ENCODE assay signal across 9 mouse cellular contexts in genomic region chr3:125937536-125938091, GRCm38 (mm10). TPM values are rescaled to one million over a fixed set of nuclear protein-coding genes. Genes with fewer than 3 reads are reported as not detected.
A peak's percentile ranks its signal among the peaks of the same experiment; 100 is the strongest.
DNase-seq lines count a peak whose midpoint lies in the region; ATAC-seq and TF ChIP-seq lines count a peak whose summit lies in the region.
"Had no signal": no experiment of that assay in that cellular context is flagged by ENCODE, and none has a peak within 500 bp of the region (broad histone marks: within the 10 kb centered on the region; RNA-seq: fewer than 3 reads in every experiment).

No protein-coding gene starts in this region.

- peaks cover 44% of the 10 kb centered on the region for H3K27me3 ChIP-seq in heart, embryonic 10.5 days (ENCODE audit: insufficient read depth, poor library complexity, severe bottlenecking)
- peaks cover 8% of the 10 kb centered on the region; the same call in 1 of the 2 replicates for H3K27me3 ChIP-seq in heart, adult 2 months (ENCODE audit: control insufficient read depth, insufficient read depth, low read length)
- H3K27me3 ChIP-seq in forebrain, embryonic 10.5 days (ENCODE audit: poor library complexity, severe bottlenecking), result peaks cover 47% of the 10 kb centered on the region
- H3K27me3 ChIP-seq in kidney, embryonic 16.5 days (ENCODE audit: insufficient read depth, low read length), result peaks cover 32% of the 10 kb centered on the region
- H3K27me3 ChIP-seq in midbrain, postnatal 0 days (ENCODE audit: insufficient read depth, low read length), result no peaks in the 10 kb centered on the region
- H3K27me3 ChIP-seq: CH12.LX had no signal

- intact Hi-C loops in heart, adult 2 months (cut with DNase I), result no loop called here

- no peak overlapping the region for H3K9ac ChIP-seq in heart, adult 2 months (ENCODE audit: low read depth, low read length)
- H3K9ac ChIP-seq in kidney, embryonic 16.5 days (replicated peaks; ENCODE audit: low read length), result peak overlapping the region; percentile 62
- H3K9ac ChIP-seq in midbrain, postnatal 0 days (replicated peaks; ENCODE audit: low read length, poor library complexity, severe bottlenecking), result peak overlapping the region; percentile 46

- no peak for DNase-seq in heart, embryonic 10.5 days (ENCODE audit: low spot score)
- DNase-seq in heart, adult 2 months, result no peak
- peak; percentile 21 for DNase-seq in ES-CJ7 (ENCODE audit: low read depth, low spot score)
- DNase-seq in forebrain, embryonic 10.5 days (ENCODE audit: extremely low spot score, low spot score), result peak; percentile 14
- DNase-seq in midbrain, postnatal 0 days (ENCODE audit: low spot score), result no peak
- DNase-seq in gastrocnemius, adult 18-20 months (ENCODE audit: low spot score), result no peak

- no peak overlapping the region for H3K27ac ChIP-seq in heart, embryonic 10.5 days
- no peak overlapping the region for H3K27ac ChIP-seq in heart, adult 2 months
- H3K27ac ChIP-seq in forebrain, embryonic 10.5 days, result peak overlapping the region; percentile 80
- H3K27ac ChIP-seq in kidney, embryonic 16.5 days (ENCODE audit: low read length), result no peak overlapping the region
- H3K27ac ChIP-seq in midbrain, postnatal 0 days (ENCODE audit: low read depth, low read length), result no peak overlapping the region

- peak; percentile 70 for ATAC-seq in kidney, embryonic 16.5 days (ENCODE audit: low FRiP score, low TSS enrichment)
- peak; percentile 39; the same call in 1 of the 2 replicates for ATAC-seq in midbrain, postnatal 0 days (ENCODE audit: low FRiP score)
- no peak for ATAC-seq in inflammation-experienced regulatory T-cells, adult 6 months

- no peak for TF ChIP-seq POLR2A in heart, adult 2 months (IDR thresholded peaks at IDR 0.05; ENCODE audit: insufficient read depth, low read depth, low read length)

- no peak for TF ChIP-seq EP300 in heart, adult 2 months (IDR thresholded peaks at IDR 0.05; ENCODE audit: insufficient read depth, low read depth, low read length)

- TF ChIP-seq CTCF in heart, adult 2 months (IDR thresholded peaks at IDR 0.05), result no peak
- no peak for TF ChIP-seq CTCF in midbrain, postnatal 0 days (IDR thresholded peaks at IDR 0.05)

- no peaks in the 10 kb centered on the region for H3K9me3 ChIP-seq in heart, embryonic 10.5 days
- H3K9me3 ChIP-seq in forebrain, embryonic 10.5 days, result no peaks in the 10 kb centered on the region
- no peaks in the 10 kb centered on the region for H3K9me3 ChIP-seq in kidney, embryonic 16.5 days (ENCODE audit: low read length)
- no peaks in the 10 kb centered on the region for H3K9me3 ChIP-seq in midbrain, postnatal 0 days (ENCODE audit: low read length)

- H3K79me2 ChIP-seq in heart, adult 2 months (replicated peaks; ENCODE audit: control insufficient read depth, insufficient read depth, low read length), result no peaks in the 10 kb centered on the region

- no peaks in the 10 kb centered on the region for H3K36me3 ChIP-seq in heart, embryonic 10.5 days
- H3K36me3 ChIP-seq in heart, adult 2 months (ENCODE audit: control insufficient read depth, insufficient read depth, low read length), result no peaks in the 10 kb centered on the region
- no peaks in the 10 kb centered on the region for H3K36me3 ChIP-seq in forebrain, embryonic 10.5 days (replicated peaks)
- no peaks in the 10 kb centered on the region for H3K36me3 ChIP-seq in kidney, embryonic 16.5 days (ENCODE audit: insufficient read depth, low read length)
- H3K36me3 ChIP-seq in midbrain, postnatal 0 days (ENCODE audit: insufficient read depth, low read length), result no peaks in the 10 kb centered on the region

- peak overlapping the region; percentile 75 for H3K4me2 ChIP-seq in kidney, embryonic 16.5 days (replicated peaks; ENCODE audit: low read depth, low read length)
- peak overlapping the region; percentile 93 for H3K4me2 ChIP-seq in midbrain, postnatal 0 days (ENCODE audit: low read depth, low read length, poor library complexity, severe bottlenecking)

- peaks cover 12% of the 10 kb centered on the region for H3K4me1 ChIP-seq in heart, embryonic 10.5 days
- H3K4me1 ChIP-seq in heart, adult 2 months (ENCODE audit: control insufficient read depth, insufficient read depth, low read length), result no peaks in the 10 kb centered on the region; the same call in 1 of the 2 replicates
- H3K4me1 ChIP-seq in forebrain, embryonic 10.5 days, result peaks cover 20% of the 10 kb centered on the region
- H3K4me1 ChIP-seq in kidney, embryonic 16.5 days (ENCODE audit: insufficient read depth, low read length), result 0 out of 2 replicates have a peak, but pooled peaks cover 7% of the 10 kb centered on the region
- H3K4me1 ChIP-seq in midbrain, postnatal 0 days (ENCODE audit: insufficient read depth, low read length), result no peaks in the 10 kb centered on the region

- whole genome bisulfite sequencing in heart, embryonic 10.5 days, result 1% methylated on average over 43 of the region's 43 CpGs
- 2% methylated on average over 41 of the region's 43 CpGs for WGBS in heart, adult 2 months
- WGBS in forebrain, embryonic 10.5 days, result under 1% methylated on average over 43 of the region's 43 CpGs
- WGBS in kidney, embryonic 16.5 days, result under 1% methylated on average over 42 of the region's 43 CpGs
- 1% methylated on average over 43 of the region's 43 CpGs for WGBS in midbrain, postnatal 0 days

- H3K4me3 ChIP-seq in heart, embryonic 10.5 days, result peak overlapping the region; percentile 71
- no peak overlapping the region for H3K4me3 ChIP-seq in heart, adult 2 months
- peak overlapping the region; percentile 74 for H3K4me3 ChIP-seq in forebrain, embryonic 10.5 days
- H3K4me3 ChIP-seq in kidney, embryonic 16.5 days (ENCODE audit: low read length), result peak overlapping the region; percentile 63
- H3K4me3 ChIP-seq in midbrain, postnatal 0 days (ENCODE audit: low read depth, low read length), result peak overlapping the region; percentile 68

RNA-seq across cellular contexts. Expression of gene Ugt8a, which starts 0.8 kb away (rescaled TPM):
- 0.15 and 0.21 TPM in 2 replicates for polyA plus RNA-seq in heart, embryonic 10.5 days (2016; fragmentation: Nextera tagmentation; extraction: Ambion mirVana)
- not detected for total RNA-seq in heart, adult 2 months (2021)
- polyA plus RNA-seq in heart, adult 2 months (2012; rRNA removed), result 0.08 TPM in 1 of 2 replicates, not detected in the other
- polyA plus RNA-seq in forebrain, embryonic 10.5 days (2016; fragmentation: Nextera tagmentation; extraction: Ambion mirVana), result 1.9 and 2.0 TPM in 2 replicates
- 9.3 and 9.4 TPM in 2 replicates for polyA plus RNA-seq in kidney, embryonic 16.5 days (2015; fragmentation: Nextera tagmentation; extraction: Ambion mirVana)
- 6.0 TPM in 2 replicates for total RNA-seq in midbrain, postnatal 0 days (2014; rRNA removed)
- 2.5 and 2.6 TPM in 2 replicates for polyA plus RNA-seq in midbrain, postnatal 0 days (2015; fragmentation: Nextera tagmentation; extraction: Ambion mirVana)
- polyA plus RNA-seq in inflammation-experienced regulatory T-cells, adult 6 months (2017; shearing (Covaris generic)), result not detected
- under 1 TPM; 0.73 to 0.85 TPM for total RNA-seq in gastrocnemius, adult 18-20 months (2021)
- total RNA-seq: CH12.LX had no signal

Comparison
In these comparisons a context has a peak if more than half of its experiments do, and no peak if none do; other contexts are left out.
1. DNase-seq: peak in ES-CJ7 (single experiment) and forebrain, embryonic 10.5 days (single experiment); none in heart, embryonic 10.5 days (single experiment), heart, adult 2 months (0 of 2), midbrain, postnatal 0 days (single experiment) and gastrocnemius, adult 18-20 months (single experiment).